Mouse (Mus musculus) forebrain, postnatal 0 days (tissue): ENCODE measurements around the gene Lgr5. TPM values are rescaled to one million over a fixed set of nuclear protein-coding genes. Genes with fewer than 3 reads are reported as not detected.

Source experiments
- ATAC-seq: fragments of 200-750 bp; cut with Nextera tagmentation; 2 replicates; pipeline ENCODE4 v1.8.0; 2017; ENCODE audit warnings: mild to moderate bottlenecking, moderate library complexity
- DNase-seq: peaks from one replicate; pipeline ENCODE4 v3.0.0-alpha.2; 2015
- H3K27ac ChIP-seq: fragments of 300-500 bp; sonication (generic); 2 replicates; pipeline ENCODE4 v1.5.1; 2014; ENCODE audit warnings: low read depth, mild to moderate bottlenecking, antibody characterized with exemption, low read length, moderate library complexity, mixed read lengths
- H3K27me3 ChIP-seq: fragments of 300-500 bp; sonication (generic); 2 replicates; pipeline ENCODE4 v1.6.1; 2014; ENCODE audit warnings: mild to moderate bottlenecking, low read length, mixed read lengths; ENCODE audit not compliant: insufficient read depth
- H3K36me3 ChIP-seq: fragments of 300-500 bp; sonication (generic); 2 replicates; pipeline ENCODE4 v1.6.1; 2014; ENCODE audit warnings: mild to moderate bottlenecking, moderate library complexity; ENCODE audit not compliant: insufficient read depth
- H3K4me1 ChIP-seq: fragments of 300-500 bp; sonication (generic); 2 replicates; pipeline ENCODE4 v1.6.1; 2014; ENCODE audit warnings: antibody characterized with exemption; ENCODE audit not compliant: insufficient read depth
- H3K4me2 ChIP-seq: fragments of 300-500 bp; sonication (generic); 2 replicates; pipeline ENCODE4 v1.6.1; 2014; ENCODE audit warnings: low read depth, mild to moderate bottlenecking, moderate library complexity
- H3K4me3 ChIP-seq: fragments of 300-500 bp; sonication (generic); 2 replicates; pipeline ENCODE4 v1.5.1; 2014; ENCODE audit warnings: low read depth, low read length, mixed read lengths
- H3K9ac ChIP-seq: fragments of 300-500 bp; sonication (generic); 2 replicates; pipeline ENCODE4 v1.6.1; 2014; ENCODE audit warnings: mild to moderate bottlenecking
- H3K9me3 ChIP-seq: fragments of 300-500 bp; sonication (generic); 2 replicates; pipeline ENCODE4 v1.6.1; 2016; ENCODE audit warnings: low read length
- CTCF ChIP-seq: sonication (generic); IDR thresholded peaks from 2 replicates; pipeline ENCODE4 v1.5.1; 2016; ENCODE audit warnings: antibody characterized with exemption, control low read depth, low read depth
- WGBS: fragments of 180-500 bp; shearing (Covaris S2); extraction: QIAGEN DNeasy Blood & Tissue Kit; methylation state at CpG from one replicate; pipeline ENCODE4 v1.1.7; 2014; 5-methylcytosine and 5-hydroxymethylcytosine counted together
- polyA plus RNA-seq: library from polyadenylated mRNA; unstranded; fragments of >200 nt; fragmentation: Nextera tagmentation; extraction: Ambion mirVana; gene quantifications from 2 replicates; pipeline ENCODE4 v1.2.1, GENCODE M21; 2015
- total RNA-seq: library from RNA; depleted of rRNA; stranded (reverse); fragments of >200 nt; gene quantifications from 2 replicates; pipeline ENCODE4 v1.2.3, GENCODE M21; 2014

Gene Lgr5
- total and polyA plus RNA-seq, 2 experiments from 2014 or later = 1.1 to 1.3 TPM

DNA sequence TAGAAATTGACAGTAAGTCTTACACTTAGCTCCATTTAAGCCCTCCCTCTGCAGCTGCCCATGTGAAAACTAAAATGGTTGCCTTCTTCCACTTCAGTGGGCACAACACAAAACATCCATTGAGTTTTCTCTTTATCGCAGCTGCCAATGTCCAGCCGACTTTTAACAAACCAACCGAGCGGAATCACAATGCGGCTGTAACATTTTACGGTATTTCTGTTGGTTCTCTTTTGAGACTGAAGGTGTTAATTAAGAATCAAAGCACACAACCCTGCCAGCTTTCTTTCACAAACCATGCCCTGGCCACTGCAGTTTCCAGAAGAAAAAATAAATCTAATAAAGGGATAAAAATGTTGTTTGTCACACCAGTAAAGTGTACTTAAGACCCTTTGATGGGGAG, 16.3 kb downstream of the Lgr5 start:
- no peak for ATAC-seq
- Histone ChIP-seq H3K27me3 (peaks cover 14% of the 10 kb centered on the region), H3K4me3 (no peak overlapping the region), H3K9ac (no peak overlapping the region), H3K4me2 (no peak overlapping the region), H3K36me3 (no peaks in the 10 kb centered on the region), H3K4me1 (no peaks in the 10 kb centered on the region), H3K9me3 (no peaks in the 10 kb centered on the region), H3K27ac (no peak overlapping the region)
- DNase-seq = peak; percentile 45
- no peak for TF ChIP-seq CTCF
- 4% methylated on average over 6 of the region's 6 CpGs for WGBS

DNA sequence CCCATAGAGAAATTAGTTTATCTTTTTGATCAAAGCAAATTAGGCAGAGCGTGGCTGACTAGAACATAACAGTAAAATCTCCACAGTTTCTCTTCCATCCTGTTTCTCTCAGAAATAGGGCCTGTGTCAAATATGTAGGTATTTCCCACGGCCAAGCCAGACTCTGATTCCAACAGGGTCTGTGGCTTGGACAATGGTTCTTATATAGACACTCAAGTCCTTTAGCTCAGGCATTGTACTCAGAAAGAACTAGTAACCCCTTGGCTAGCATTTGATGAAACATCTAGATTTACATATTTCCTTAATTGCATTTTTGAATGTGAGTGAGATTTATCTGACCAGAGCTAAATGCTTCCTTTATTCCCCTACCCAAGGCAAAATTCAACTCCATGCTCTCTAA, 17.0 kb downstream of the Lgr5 start:
- Histone ChIP-seq H3K27ac (no peak overlapping the region), H3K36me3 (no peaks in the 10 kb centered on the region), H3K4me2 (no peak overlapping the region), H3K4me1 (no peaks in the 10 kb centered on the region), H3K27me3 (peaks cover 12% of the 10 kb centered on the region), H3K9ac (no peak overlapping the region), H3K9me3 (no peaks in the 10 kb centered on the region), H3K4me3 (no peak overlapping the region)
- no peak for TF ChIP-seq CTCF
- ATAC-seq (no peak), DNase-seq (no peak)
- 29% methylated on average over 2 of the region's 2 CpGs for WGBS

DNA sequence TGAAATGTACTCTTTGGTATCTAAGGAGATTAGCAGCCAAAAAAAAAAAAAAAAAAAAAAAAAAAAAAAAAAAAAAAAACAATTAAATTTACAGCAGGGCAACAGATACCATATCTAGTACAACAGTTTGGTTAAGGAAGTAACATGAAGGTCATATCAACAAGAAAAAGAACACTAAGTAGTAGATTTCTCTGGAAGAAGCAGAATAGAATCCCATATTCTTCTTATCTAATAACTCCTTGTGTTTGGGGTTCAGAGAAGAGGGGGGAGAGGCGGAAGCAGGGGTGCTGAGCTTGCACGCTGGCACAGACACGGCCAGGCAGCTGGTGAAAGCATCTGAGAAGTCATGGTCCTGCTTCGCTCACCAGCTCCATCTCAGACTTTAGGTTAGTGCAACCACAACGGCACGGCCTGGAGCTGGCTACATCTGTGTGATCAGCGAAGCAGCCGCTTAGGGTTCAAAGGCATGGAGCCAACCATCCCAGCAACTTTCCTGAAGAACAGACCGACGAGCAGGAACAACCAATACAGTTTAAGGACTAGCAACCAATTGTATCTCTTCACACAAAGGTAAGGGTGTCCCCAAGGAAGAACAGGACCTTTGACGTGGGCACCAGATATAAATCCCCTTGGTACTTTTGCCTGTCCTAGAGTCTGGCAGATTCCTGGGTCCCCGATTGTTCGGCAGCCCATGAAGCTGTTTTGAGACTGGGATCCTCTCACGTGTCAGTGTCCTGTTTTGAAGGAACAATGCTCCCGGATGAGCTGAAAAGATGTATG, 17.7 kb downstream of the Lgr5 start, which contains the start of gene A930009A15Rik:
TSS of gene A930009A15Rik (plus strand) at position 275 of the 780 bp plus-strand sequence.
- 45% methylated on average over 15 of the region's 15 CpGs for WGBS
- Histone ChIP-seq H3K36me3 (no peaks in the 10 kb centered on the region), H3K27me3 (peaks cover 10% of the 10 kb centered on the region; the same call in 1 of the 2 replicates), H3K9ac (no peak within 1 kb of the TSS), H3K9me3 (no peaks in the 10 kb centered on the region), H3K4me1 (no peaks in the 10 kb centered on the region), H3K27ac (no peak within 1 kb of the TSS), H3K4me2 (no peak within 1 kb of the TSS), H3K4me3 (no peak within 1 kb of the TSS)
- ATAC-seq (no peak), DNase-seq (no peak)
- TF ChIP-seq CTCF = no peak

DNA sequence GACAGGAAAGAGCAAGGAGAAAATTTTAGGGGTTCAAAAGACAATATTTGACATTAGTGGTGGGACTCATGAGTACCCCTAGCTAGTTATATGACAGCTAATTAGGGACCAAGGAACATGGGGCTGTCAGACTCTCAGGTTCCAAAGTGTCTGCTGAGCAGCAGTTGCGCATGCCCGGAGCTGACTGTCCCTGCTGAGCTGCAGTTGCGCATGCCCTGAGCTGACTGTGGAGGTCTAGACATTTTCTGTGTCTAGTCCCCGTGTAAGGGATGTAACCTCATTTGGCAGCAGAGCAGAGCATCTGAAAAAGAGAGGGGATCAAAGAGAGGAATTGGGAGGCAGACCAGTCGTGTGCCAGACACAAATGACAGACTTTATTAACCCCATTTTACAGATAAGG, 23.6 kb downstream of the Lgr5 start:
- Histone ChIP-seq H3K27me3 (peaks cover 6% of the 10 kb centered on the region), H3K4me3 (no peak overlapping the region), H3K4me1 (no peaks in the 10 kb centered on the region), H3K36me3 (no peaks in the 10 kb centered on the region), H3K9ac (no peak overlapping the region), H3K4me2 (no peak overlapping the region), H3K9me3 (no peaks in the 10 kb centered on the region), H3K27ac (no peak overlapping the region)
- DNase-seq (no peak), ATAC-seq (no peak)
- TF ChIP-seq CTCF = no peak
- WGBS = 65% methylated on average over 5 of the region's 5 CpGs

DNA sequence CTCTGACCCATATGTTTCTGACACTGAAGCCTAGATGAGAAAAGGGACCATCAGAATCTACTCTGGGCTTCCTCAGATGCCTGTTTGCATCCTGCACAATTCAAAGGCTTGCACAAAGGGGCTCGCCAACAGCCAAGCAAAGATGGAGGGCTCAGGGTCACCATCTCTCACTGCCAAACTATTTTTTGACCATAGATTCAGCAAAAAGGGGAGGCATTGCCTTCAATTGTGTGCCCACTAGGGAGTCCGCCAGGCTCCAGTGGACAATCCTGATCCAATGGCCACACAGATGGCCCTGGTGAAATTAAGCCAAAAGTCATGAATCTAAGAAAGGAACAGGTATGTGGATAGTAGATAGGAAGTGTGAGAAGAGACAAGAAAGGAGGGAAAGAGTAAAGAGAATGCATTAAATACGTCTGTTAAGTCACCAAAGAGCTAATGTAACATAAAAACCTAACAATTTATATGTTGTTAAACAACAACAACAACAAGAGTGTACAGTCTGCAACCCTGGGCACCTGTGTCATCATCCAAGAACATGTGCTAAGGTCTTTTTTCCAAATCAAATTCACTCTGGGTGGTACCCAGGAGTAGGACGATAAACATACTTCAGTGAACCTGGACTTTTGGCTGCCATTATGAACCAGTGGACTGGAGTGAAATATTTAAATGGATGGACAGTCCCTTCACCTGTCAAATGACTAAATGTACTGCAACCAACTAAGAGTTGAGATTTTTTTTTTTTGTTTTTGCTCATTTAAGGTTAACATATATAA, 24.5 kb downstream of the Lgr5 start:
- DNase-seq (no peak), ATAC-seq (no peak)

DNA sequence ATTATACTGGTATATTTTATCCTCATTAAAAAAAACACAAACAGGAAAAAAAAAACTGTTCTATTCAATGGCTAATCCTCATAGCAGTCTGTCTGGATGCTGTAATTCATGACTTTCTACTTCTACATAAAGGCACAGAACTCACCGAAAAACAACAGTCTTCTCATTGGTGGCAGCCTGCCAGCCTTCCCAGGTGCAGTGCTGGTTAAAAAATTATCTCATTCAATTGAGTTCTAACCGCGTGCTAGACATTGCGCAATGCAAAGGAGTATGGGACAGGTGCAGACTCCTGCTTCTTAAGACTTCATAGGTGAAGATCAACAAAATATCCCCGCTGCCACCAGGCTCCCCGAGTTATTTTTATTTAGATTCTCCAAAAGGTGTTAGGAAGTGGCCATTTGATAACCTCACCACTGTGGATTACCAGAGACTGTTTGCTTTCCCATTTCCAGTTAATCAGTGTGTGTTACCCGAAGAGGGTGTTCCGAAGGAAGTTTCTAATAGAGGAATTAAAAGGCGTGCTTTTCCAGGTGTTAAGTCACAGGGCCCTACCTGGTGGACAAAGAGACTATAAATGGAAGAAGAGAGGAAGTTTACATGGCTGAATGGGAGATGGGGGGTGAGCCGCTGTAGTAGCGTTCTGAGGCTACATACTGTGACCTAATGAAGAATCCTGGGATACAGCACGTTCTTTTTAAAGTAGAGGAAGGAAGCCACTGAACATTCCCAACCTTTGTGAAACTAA, 26.3 kb downstream of the Lgr5 start:
- Histone ChIP-seq H3K4me3 (no peak overlapping the region), H3K27ac (no peak overlapping the region), H3K4me2 (no peak overlapping the region), H3K9me3 (no peaks in the 10 kb centered on the region), H3K4me1 (no peaks in the 10 kb centered on the region), H3K36me3 (no peaks in the 10 kb centered on the region), H3K9ac (no peak overlapping the region), H3K27me3 (peaks cover 10% of the 10 kb centered on the region)
- ATAC-seq (no peak), DNase-seq (no peak)
- 43% methylated on average over 12 of the region's 12 CpGs for WGBS
- TF ChIP-seq CTCF = no peak

More for the DNA sequence above, 24.5 kb downstream of the Lgr5 start:
- H3K27me3 ChIP-seq = peaks cover 6% of the 10 kb centered on the region
- no peak overlapping the region for H3K9ac ChIP-seq
- no peak for TF ChIP-seq CTCF
- H3K4me2 ChIP-seq = no peak overlapping the region
- WGBS = 88% methylated on average over 4 of the region's 4 CpGs
- no peaks in the 10 kb centered on the region for H3K4me1 ChIP-seq
- no peaks in the 10 kb centered on the region for H3K9me3 ChIP-seq
- H3K27ac ChIP-seq = no peak overlapping the region
- no peaks in the 10 kb centered on the region for H3K36me3 ChIP-seq
- H3K4me3 ChIP-seq = no peak overlapping the region
